Mouse (Mus musculus) spleen, postnatal 36 days (tissue): ENCODE data around the gene Gna15.

Source experiments
- DNase-seq, 2 experiments: peaks; one replicate each; pipeline ENCODE4 v3.0.0; 2022; ENCODE audit warnings: low spot score in 2 of 2, mixed read lengths in 1 of 2

Gna15 gene

GRCm38 (mm10) chr10:81467670-81468235 is 56.3 kb downstream of the Gna15 start:
- DNase-seq, result no peak

- DNase-seq, result no peak
These were observed 57.1 kb downstream of the Gna15 start for GRCm38 (mm10) chr10:81466881-81467280.

- no peak for DNase-seq
These were observed 58.0 kb downstream of the Gna15 start for GRCm38 (mm10) chr10:81466066-81466465.

DNA sequence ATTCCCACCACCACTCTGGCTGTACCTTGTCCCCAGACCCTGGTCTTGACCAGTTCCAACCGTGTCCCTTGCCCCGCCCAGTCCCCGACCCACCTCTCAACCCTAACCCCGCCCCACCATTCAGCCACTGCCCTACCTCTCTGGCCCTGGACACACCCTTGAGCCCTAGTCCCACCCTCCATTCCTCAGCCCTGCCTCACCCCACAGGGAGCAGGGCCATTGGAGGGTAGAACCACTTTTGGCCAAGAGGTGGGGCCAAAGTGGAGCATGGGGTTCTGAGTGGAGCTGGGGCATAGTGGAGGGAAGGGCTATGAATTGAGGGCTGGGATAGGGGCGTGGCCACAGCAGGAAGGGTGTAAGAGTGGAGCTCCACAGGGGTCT is 58.8 kb downstream of the Gna15 start:
- DNase-seq, result no peak

GRCm38 (mm10) chr10:81464405-81465264 is 59.4 kb downstream of the Gna15 start:
- DNase-seq, result peak; percentile 43

GRCm38 (mm10) chr10:81463531-81463930 is 60.5 kb downstream of the Gna15 start:
- no peak for DNase-seq

GRCm38 (mm10) chr10:81462917-81463316 is 61.1 kb downstream of the Gna15 start:
- no peak for DNase-seq

GRCm38 (mm10) chr10:81462415-81462804 is 61.6 kb downstream of the Gna15 start:
- no peak for DNase-seq

- no peak for DNase-seq
These were observed 62.2 kb downstream of the Gna15 start for GRCm38 (mm10) chr10:81461673-81462414.

DNA sequence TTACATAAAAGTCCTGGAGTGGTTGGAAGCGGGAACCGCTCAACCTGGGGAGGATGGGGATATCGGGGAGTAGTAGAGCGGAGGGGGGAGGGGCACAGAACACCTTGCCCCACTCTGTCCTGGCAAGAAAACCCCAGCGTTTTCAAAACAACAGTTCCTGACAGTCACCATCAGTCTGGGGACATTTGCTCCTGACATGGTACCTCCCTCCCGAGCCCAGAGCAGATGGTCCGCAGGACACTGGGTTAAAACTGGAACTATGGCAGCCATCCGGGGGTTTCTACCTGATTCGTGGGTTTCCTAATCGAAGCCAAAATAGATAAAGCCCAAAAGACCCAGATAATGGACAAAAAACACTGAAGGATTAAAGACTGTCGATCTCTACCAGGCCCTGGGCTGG is 63.1 kb downstream of the Gna15 start:
- no peak for DNase-seq

DNA sequence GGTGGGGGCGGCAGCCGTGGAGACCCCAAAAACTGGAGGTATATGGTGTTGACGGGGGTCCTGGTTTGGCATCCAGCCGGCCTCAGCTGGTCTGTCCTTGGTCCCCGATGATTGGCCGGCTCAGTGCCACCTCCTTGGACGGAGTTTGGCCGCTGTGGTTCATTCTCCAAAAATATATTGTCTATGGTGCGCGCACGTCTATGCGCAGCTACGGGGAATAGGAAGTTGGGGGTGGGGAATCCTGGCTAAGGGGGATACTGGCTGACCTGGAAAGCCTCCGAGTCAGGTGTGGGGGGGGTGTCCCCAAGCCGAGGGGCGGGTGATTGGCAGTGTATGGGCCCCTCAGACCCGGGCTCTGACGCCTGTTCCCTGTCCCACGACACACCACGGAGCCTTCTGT is 63.6 kb downstream of the Gna15 start:
- no peak for DNase-seq

GRCm38 (mm10) chr10:81459399-81459798 is 64.6 kb downstream of the Gna15 start:
- no peak for DNase-seq

- no peak for DNase-seq
These were observed 65.8 kb downstream of the Gna15 start for GRCm38 (mm10) chr10:81458267-81458666.

DNA sequence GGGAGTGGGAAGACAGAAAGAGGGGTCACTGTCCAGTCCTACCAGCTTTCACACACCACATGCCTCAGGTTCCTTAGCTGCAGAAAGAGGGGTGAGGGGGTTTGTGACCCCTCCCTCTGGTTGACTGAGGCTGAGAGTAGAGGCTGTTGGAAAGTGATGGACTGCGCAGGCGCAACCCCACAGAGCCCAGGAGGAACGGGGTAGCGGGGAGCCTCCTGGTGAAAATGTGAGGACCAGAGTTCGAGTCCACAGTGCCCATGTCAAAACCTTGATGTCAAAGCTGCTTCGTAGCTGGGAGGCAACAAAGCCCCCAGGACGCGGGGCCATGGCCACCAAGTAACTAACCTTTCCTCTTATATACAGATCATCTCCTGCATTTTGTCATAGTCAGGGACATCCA is 66.4 kb downstream of the Gna15 start:
- DNase-seq, result no peak

DNA sequence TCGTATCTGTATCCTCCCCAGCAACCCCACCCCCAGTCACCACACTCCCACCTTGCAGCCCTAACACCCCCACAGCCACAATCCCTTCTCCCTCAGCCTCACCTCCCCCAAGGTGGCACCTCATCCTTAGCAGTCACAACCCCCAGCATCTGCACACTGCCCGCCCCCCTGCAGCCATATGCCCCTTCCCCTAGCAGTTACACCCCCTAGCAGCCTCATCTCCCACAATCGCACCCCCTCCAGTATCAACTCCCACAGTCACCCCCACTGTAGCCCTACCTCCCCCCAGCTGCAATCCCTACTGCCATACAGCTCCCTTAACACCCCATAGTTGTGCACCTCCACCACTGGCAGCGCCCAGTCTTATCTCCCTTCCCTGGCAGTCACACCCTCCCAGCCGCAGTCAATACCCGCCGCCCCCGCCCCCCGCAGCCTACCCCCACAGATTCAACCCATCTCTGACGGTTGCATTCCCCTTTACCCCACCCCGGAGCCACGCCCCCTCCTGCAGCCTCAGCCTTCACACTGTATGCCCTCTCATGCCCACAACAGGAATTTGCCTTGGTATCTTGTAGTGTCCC is 67.0 kb downstream of the Gna15 start:
- DNase-seq, result no peak

DNA sequence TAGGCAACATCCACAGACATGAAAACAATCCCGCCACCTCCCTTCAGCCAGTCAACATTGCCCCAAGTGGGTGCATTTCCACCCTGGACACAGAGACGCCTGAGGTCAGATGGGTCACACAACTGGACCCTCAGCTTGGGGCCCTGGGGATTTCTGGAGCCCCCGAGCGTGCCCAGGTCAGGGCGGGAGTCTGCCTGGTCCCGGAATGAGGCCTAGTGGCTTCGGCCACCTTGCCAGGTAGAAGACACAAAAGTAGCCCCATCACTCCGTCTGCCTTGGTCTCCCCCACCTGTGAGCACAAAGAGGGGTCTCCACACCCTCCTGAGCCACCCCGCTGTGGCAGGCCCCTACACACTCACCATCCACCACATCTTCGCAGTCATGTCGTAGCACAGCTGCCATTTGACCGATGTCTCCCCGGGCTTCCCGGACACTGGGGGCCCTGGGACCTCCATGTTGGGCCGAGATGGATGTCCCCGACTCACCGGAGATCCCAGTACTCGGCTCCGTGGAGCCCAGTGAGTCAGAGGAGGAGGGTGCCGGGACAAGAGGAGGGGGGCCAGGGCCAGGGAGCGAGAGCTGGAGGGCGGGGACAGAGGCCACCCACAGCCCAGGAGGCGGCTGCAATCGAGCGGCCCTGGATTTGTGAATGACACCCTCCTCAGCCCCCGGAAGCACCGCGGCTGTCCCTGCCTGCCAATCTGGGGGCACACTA is 68.7 kb downstream of the Gna15 start, which contains the start of gene Nfic:
Gene Nfic (minus strand): TSS at position 455 of the 715 bp plus-strand sequence.
- DNase-seq, result no peak

- DNase-seq, result no peak
These were observed 69.9 kb downstream of the Gna15 start for GRCm38 (mm10) chr10:81454106-81454505.

- DNase-seq, result no peak
These were observed 71.1 kb downstream of the Gna15 start for GRCm38 (mm10) chr10:81452947-81453288.
